Mouse (Mus musculus): Measurements from ENCODE around the gene Ddx59. TPM values are rescaled to one million over a fixed set of nuclear protein-coding genes. Genes with fewer than 3 reads are reported as not detected.
A peak's percentile ranks its signal among the peaks of the same experiment; 100 is the strongest.

The Ddx59 gene
- polyA plus RNA-seq, 1 experiment from 2014 or later = 4.5 TPM

DNA sequence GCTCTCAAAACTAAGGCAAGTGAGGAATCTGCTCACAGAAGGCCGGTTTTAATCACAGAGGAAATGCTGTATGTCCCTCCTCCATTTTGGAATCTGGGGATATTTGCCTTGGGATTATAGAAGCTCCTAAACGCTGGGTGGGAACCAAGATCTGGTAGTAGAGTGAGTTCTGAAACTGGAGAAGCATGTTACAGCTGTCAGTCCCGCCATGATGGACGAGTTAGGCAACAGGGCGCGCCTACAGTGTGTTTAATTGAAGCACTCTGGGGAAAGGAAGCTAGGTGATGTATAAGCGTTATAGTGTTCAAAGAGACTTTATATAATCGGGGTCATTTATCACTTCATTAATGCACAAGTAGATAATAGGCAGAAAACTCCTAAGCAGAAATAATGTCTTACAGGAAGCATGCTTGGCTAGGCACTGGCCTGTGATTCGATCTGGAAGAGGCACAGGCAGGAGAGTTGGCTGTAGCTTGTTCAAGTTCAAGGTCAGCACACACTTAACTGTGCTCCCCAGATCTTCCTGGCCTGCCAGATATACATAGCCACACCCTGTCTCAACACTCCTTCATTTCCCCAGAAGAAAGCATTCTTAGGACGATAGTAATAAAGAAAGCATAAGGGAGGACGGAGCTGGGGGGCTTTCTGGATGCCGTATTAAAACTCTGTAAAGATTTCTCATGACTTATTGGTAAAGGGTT lies 29.6 kb downstream of the Ddx59 start:
- Histone ChIP-seq H3K36me3 (replicated peaks; ENCODE audit: insufficient read depth, low read length) (no peaks in the 10 kb centered on the region), H3K9ac (replicated peaks) (no peak overlapping the region), H3K27ac (ENCODE audit: low read depth) (peak overlapping the region; percentile 62; the same call in 1 of the 2 replicates), H3K27me3 (ENCODE audit: insufficient read depth, low read length) (no peaks in the 10 kb centered on the region), H3K4me3 (ENCODE audit: low read depth, low read length) (peak overlapping the region; percentile 3; the same call in 1 of the 2 replicates), H3K4me2 (ENCODE audit: low read depth, low read length) (peak overlapping the region; percentile 43), H3K9me3 (ENCODE audit: low read length) (no peaks in the 10 kb centered on the region), H3K4me1 (ENCODE audit: insufficient read depth) (peaks cover 26% of the 10 kb centered on the region)
- DNase-seq (no peak), ATAC-seq (peak; percentile 89)
- WGBS (ENCODE audit: insufficient replicate concordance) = 66% methylated on average over 12 of the region's 12 CpGs
- peak; percentile 89 for TF ChIP-seq EP300 (IDR thresholded peaks at IDR 0.05; ENCODE audit: low read depth)
- TF ChIP-seq CTCF (IDR thresholded peaks at IDR 0.05; ENCODE audit: low read depth) = no peak

DNA sequence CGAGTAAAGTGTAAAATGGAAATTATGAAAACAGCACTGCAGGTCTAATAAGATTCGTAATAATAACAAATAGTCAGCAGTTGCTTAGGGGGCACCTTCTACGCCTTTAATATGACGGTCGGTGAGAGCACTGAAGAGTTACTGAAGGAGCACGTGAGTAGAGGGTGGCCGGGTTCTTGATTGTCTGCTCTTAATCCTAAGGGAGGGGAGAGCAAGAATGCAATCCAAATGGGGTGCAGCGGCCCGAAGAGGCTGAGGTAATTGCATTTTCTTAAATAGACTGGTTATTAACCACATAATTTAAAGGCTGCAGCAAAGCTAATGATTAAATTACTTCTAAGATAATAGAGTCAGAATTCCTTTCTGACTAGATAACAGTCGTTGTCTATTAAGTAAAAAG lies 31.9 kb downstream of the Ddx59 start:
- 85% methylated on average over 10 of the region's 10 CpGs for WGBS (ENCODE audit: insufficient replicate concordance)
- Histone ChIP-seq H3K9ac (replicated peaks) (no peak overlapping the region), H3K36me3 (replicated peaks; ENCODE audit: insufficient read depth, low read length) (no peaks in the 10 kb centered on the region), H3K4me2 (ENCODE audit: low read depth, low read length) (no peak overlapping the region), H3K4me3 (ENCODE audit: low read depth, low read length) (no peak overlapping the region), H3K9me3 (ENCODE audit: low read length) (no peaks in the 10 kb centered on the region), H3K4me1 (ENCODE audit: insufficient read depth) (peaks cover 26% of the 10 kb centered on the region), H3K27ac (ENCODE audit: low read depth) (no peak overlapping the region), H3K27me3 (ENCODE audit: insufficient read depth, low read length) (no peaks in the 10 kb centered on the region)
- no peak for TF ChIP-seq CTCF (IDR thresholded peaks at IDR 0.05; ENCODE audit: low read depth)
- TF ChIP-seq EP300 (IDR thresholded peaks at IDR 0.05; ENCODE audit: low read depth) = no peak
- DNase-seq (no peak), ATAC-seq (no peak)

DNA sequence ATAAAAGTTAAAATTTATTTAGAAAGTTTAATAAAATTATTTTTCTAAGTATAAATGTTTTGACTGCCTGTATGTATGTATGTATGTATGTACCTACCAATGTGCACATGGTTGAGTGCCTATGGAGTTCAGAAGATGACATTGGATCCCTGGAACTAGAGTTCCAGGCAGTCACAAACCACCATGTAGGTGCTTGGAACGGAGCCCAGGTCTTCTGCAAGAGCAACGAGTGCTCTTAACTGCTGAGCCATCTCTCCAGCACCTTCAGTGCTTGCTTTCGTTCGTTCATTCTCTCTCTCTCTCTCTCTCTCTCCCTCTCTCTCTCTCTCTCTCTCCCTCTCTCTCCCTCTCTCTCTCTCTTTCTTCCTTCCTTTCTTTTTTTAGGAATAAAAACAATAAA lies 32.3 kb downstream of the Ddx59 start:
- no peak for DNase-seq
- Histone ChIP-seq H3K27ac (ENCODE audit: low read depth) (no peak overlapping the region), H3K4me2 (ENCODE audit: low read depth, low read length) (no peak overlapping the region), H3K9me3 (ENCODE audit: low read length) (no peaks in the 10 kb centered on the region), H3K4me3 (ENCODE audit: low read depth, low read length) (no peak overlapping the region), H3K36me3 (replicated peaks; ENCODE audit: insufficient read depth, low read length) (no peaks in the 10 kb centered on the region), H3K4me1 (ENCODE audit: insufficient read depth) (peaks cover 26% of the 10 kb centered on the region), H3K9ac (replicated peaks) (no peak overlapping the region), H3K27me3 (ENCODE audit: insufficient read depth, low read length) (no peaks in the 10 kb centered on the region)
- no peak for TF ChIP-seq EP300 (IDR thresholded peaks at IDR 0.05; ENCODE audit: low read depth)
- TF ChIP-seq CTCF (IDR thresholded peaks at IDR 0.05; ENCODE audit: low read depth) = no peak
- ATAC-seq = no peak
- 57% methylated on average over 4 of the region's 4 CpGs for WGBS (ENCODE audit: insufficient replicate concordance)

DNA sequence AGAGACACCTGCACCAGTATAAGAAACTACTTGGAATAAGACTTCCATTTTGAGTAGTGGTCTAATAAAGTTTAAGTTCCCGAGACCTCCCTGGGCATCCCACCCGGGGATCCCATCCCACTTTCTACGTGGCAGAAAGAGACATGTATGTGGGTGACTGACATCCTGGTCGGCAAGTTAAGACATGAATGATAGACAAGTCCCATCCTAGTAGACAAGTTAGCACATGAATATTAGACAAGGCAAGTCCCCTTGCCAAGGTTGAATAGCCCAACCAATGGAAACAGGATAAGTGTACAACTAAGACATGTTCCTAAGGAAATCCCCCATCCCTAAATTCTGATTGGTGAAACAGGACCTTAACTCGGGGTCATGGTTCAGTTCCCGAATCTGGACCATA lies 34.5 kb downstream of the Ddx59 start:
- no peak overlapping the region for H3K4me3 ChIP-seq (ENCODE audit: low read depth, low read length)
- TF ChIP-seq EP300 (IDR thresholded peaks at IDR 0.05; ENCODE audit: low read depth) (no peak), CTCF (IDR thresholded peaks at IDR 0.05; ENCODE audit: low read depth) (no peak)
- ATAC-seq (no peak), DNase-seq (no peak)
- peaks cover 11% of the 10 kb centered on the region for H3K4me1 ChIP-seq (ENCODE audit: insufficient read depth)
- H3K9ac ChIP-seq (replicated peaks) = no peak overlapping the region
- H3K9me3 ChIP-seq (ENCODE audit: low read length) = no peaks in the 10 kb centered on the region
- H3K4me2 ChIP-seq (ENCODE audit: low read depth, low read length) = no peak overlapping the region
- H3K36me3 ChIP-seq (replicated peaks; ENCODE audit: insufficient read depth, low read length) = no peaks in the 10 kb centered on the region
- H3K27me3 ChIP-seq (ENCODE audit: insufficient read depth, low read length) = no peaks in the 10 kb centered on the region
- WGBS (ENCODE audit: insufficient replicate concordance) = 87% methylated on average over 6 of the region's 6 CpGs
- H3K27ac ChIP-seq (ENCODE audit: low read depth) = no peak overlapping the region

DNA sequence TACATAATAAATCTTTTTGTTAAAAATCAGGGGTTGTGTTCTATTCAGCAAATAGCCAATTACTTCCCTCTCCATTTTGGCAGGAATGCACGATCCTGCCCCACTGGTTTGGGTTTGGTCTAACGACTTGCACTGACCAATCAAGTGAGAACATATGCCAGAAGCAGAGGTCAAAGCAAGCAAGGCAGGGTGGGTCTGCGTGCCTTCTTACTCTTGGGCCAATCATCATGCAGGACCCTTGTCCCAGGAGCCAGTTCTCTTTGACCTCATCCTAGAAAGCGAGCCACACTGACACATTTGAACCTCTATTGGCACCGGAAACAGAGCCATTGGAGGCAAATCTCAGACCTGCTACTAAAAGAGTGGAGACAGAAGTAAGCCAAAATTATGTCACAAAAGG lies 35.1 kb downstream of the Ddx59 start:
- no peak overlapping the region for H3K27ac ChIP-seq (ENCODE audit: low read depth)
- H3K9me3 ChIP-seq (ENCODE audit: low read length) = no peaks in the 10 kb centered on the region
- no peak for ATAC-seq
- H3K4me2 ChIP-seq (ENCODE audit: low read depth, low read length) = no peak overlapping the region
- H3K27me3 ChIP-seq (ENCODE audit: insufficient read depth, low read length) = no peaks in the 10 kb centered on the region
- WGBS (ENCODE audit: insufficient replicate concordance) = 72% methylated on average over 5 of the region's 5 CpGs
- peaks cover 6% of the 10 kb centered on the region for H3K4me1 ChIP-seq (ENCODE audit: insufficient read depth)
- DNase-seq = no peak
- no peak overlapping the region for H3K4me3 ChIP-seq (ENCODE audit: low read depth, low read length)
- H3K9ac ChIP-seq (replicated peaks) = no peak overlapping the region
- H3K36me3 ChIP-seq (replicated peaks; ENCODE audit: insufficient read depth, low read length) = no peaks in the 10 kb centered on the region
- no peak for TF ChIP-seq CTCF (IDR thresholded peaks at IDR 0.05; ENCODE audit: low read depth)
- TF ChIP-seq EP300 (IDR thresholded peaks at IDR 0.05; ENCODE audit: low read depth) = no peak

DNA sequence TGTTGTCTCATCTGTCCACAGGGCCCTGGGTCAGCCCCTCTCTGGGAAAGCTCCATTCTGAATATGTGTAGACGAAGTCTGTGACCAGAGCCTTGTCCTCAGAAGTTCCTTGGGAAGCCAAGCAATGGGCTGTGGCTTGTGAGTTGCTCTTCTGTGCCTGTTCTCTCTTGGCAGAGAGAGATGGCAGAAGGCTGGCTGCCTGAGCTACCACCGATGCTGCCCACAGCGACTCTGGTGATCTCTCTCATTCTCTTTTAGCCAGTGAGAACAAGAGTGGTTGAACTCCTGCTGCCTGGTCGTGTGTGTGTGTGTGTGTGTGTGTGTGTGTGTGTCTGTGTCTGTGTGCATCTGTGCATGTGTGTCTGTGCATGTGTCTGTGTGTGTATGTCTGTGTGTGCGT lies 37.4 kb downstream of the Ddx59 start:
- H3K4me3 ChIP-seq (ENCODE audit: low read depth, low read length) = no peak overlapping the region
- no peaks in the 10 kb centered on the region for H3K27me3 ChIP-seq (ENCODE audit: insufficient read depth, low read length)
- no peak overlapping the region for H3K4me2 ChIP-seq (ENCODE audit: low read depth, low read length)
- no peak overlapping the region for H3K27ac ChIP-seq (ENCODE audit: low read depth)
- no peaks in the 10 kb centered on the region for H3K4me1 ChIP-seq (ENCODE audit: insufficient read depth)
- ATAC-seq (no peak), DNase-seq (no peak)
- no peaks in the 10 kb centered on the region for H3K36me3 ChIP-seq (replicated peaks; ENCODE audit: insufficient read depth, low read length)
- TF ChIP-seq CTCF (IDR thresholded peaks at IDR 0.05; ENCODE audit: low read depth) = no peak
- TF ChIP-seq EP300 (IDR thresholded peaks at IDR 0.05; ENCODE audit: low read depth) = no peak
- H3K9me3 ChIP-seq (ENCODE audit: low read length) = no peaks in the 10 kb centered on the region
- 82% methylated on average over 5 of the region's 5 CpGs for WGBS (ENCODE audit: insufficient replicate concordance)
- H3K9ac ChIP-seq (replicated peaks) = no peak overlapping the region
